Mouse (Mus musculus) thymus, adult 18-20 months (tissue): ENCODE measurements around the gene Atg4c.

Experiments used
- DNase-seq, 2 experiments: peaks; one replicate each; pipeline ENCODE4 v3.0.0; 2022; ENCODE audit warnings: mixed read lengths in 2 of 2

Atg4c gene

DNA sequence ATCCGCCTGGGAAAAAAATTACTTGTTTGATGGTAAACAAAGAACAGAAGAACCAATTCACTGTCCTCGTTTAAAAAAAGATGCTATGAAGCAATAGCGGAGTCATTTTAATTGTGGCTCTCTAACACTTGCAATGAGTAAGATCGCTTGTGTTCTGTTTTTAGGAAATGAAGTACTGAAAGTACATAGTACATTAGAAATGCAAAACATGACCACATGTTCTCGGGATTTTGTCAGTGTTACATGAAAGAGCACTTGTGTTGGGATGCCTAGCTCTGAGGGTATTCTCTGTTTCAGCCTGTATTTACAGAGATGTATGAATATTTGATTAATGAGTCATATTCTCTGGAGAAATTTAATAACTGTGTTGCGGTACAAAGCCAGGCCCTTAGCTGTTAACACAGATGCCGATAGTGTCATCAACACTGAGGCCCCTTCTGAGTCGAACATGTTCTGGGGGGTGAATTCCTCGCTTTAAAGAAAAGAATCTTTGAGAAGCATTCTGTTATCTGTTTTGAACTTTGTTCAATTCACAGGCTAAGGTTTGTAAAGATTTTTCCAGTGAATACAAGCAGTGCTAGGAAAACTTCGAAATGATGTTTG is 73.2 kb downstream of the Atg4c start:
- DNase-seq: no peak

DNA sequence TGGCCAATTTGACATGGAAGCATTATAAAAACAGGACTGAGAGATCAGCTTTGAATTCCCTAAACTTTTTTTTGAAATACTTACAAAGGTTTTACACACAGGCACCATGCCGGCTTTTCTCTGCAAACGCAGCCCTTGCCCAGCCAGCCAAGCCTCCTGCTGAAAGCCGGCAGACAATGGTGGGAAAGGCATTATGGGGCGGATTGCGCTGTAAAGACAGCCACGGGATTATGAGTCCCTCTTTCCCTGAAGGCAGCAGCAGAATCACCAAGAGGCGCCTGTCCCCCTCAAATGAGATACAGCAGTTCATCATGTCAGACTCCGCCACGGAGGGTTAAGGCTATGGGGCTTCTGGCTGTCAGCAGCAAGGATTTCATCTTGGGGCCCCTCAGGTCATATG is 79.1 kb downstream of the Atg4c start:
- DNase-seq: no peak

DNA sequence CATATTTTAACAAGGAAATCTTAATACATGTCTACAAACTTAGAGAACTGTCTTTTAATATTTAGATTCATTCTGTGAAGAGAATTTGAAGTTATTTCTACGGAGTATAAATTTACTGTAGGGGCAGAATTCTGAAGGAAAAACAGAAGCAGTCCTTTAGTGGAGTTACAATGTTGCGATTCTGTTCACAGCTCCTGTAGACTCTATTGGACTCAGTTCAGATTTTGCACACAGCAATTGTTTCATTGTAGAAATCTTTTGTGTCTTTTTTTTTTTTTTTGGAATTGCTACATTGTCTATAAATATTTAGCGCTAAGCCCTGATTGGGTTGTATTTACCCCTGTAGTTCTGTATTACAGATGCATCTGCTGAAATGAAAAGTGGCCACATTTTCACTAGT is 79.7 kb downstream of the Atg4c start:
- no peak for DNase-seq

DNA sequence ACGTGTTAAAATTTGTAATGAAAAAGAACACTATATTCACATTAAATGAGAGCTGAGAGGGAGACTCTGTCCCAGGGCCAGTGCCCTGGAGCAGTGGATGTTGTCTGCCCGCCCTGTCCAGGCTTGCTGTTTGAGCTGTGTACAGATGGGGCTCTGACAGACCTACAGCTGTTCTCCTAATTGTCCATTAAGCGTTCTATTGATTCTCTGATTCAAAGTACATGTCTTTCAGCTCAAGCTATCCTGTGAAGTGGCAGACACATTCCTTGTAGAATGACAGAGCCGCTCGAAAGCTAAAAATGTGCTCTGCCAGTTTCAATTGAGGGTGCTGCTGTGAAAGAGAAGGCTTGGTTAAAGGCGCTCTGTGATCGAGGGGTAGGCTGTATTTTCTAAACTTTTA is 80.2 kb downstream of the Atg4c start:
- no peak for DNase-seq

DNA sequence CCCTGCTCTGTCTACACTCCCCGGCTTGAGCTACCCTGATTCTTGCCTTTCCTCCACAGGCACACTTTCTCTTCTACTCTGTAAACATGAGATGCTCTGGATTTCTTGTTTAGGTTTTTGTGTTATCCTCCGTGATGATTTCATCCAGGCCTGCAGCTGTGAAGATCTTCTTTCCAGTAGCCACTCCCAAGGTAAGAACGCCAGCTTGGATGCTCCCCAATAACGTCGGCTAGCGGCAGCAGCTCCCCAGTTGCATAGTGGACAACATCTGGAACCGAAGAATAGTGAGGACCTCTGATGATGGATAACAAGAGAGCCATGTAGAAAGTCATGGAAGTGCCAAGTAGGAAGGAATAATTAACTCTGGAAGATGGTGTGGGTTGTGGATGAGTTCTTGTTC is 85.1 kb downstream of the Atg4c start:
- DNase-seq: no peak

DNA sequence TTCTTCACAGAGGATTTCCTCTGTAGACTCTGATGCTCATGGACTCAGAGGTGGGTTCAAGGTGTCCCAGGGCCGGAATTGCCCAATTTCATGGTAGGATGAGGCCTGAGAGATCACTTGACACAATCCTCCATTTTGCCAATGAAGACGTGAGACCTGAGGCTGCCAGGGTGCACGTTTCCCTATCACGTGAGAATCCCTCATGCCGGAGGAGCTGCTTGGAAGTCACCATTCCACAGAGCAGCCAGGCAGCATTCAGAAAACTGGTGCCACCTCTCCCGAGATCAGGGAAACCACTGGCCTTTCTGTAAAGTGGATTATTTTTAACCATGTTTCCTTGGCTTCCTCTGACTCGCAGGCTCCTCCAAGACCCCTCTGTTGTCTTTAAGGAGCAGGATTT is 88.0 kb downstream of the Atg4c start:
- DNase-seq: no peak

DNA sequence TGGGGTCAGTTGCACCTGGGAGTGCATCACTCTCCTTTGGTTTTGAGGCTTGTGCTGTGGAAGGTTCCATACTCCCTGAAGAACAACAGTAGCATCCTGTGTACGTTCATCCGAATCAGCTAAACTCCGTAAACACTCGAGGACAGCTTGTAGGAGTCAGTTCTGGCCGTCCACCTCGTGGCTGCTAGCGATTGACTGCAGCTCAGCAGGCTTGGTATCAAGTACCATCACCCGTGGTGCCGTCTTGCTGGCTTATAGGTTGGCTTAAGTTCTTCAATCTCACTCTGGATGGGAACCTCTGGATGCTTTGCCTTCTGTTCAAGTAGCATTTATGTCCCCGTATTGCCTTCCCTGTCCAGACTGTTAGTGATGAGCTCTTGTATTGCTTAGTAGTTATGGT is 95.6 kb downstream of the Atg4c start:
- DNase-seq: no peak

DNA sequence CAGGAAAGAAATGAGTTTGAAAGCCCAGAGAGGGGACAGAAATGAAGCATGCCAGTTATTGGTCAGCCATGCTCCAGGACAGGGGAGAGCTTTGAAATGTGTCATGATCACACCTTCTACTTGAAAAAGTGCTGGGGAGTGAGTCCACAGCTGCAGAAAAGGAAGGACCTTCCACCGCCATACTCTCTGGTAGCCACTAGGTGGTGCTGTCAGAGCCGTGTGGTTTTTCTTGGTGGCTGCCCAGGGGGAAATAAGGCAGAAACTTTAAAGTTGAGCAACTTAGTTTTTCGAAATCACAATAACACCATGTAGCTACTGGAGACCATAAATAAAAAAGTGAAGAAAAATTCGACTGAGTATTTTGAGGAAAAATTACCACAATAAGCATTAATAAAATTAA is 104.9 kb downstream of the Atg4c start:
- no peak for DNase-seq

DNA sequence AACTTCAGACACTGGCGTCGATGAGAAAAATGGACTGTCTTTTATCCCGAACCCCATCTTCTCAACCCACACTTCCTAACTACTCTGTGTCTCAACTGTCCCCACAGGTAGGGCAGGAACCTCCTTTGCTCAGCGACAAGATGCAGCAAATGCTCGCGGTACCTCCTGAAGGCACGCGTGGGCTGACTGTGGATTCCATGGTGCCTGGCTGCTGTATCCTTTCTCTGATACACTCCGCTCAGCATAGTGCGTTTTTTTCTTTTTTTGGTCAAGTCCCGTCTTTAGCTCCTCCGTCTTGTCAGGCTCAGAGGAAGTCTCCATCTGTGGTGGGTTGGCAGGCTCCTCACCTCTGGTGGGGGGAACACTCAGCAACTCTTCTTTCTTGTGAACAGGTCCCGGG is 111.1 kb downstream of the Atg4c start:
- DNase-seq: no peak
